Mouse (Mus musculus) bone marrow, adult 2 months (tissue): ENCODE data around the gene Got1.

Experiments used
- CTCF ChIP-seq: fragments of 200-500 bp; IDR thresholded peaks from 2 replicates; pipeline ENCODE4 v1.5.1; 2011; ENCODE audit warnings: low read length, control low read depth; ENCODE audit not compliant: control insufficient read depth, insufficient read depth
- POLR2A ChIP-seq: fragments of 200-500 bp; IDR thresholded peaks from 2 replicates; pipeline ENCODE4 v1.6.1; 2011; ENCODE audit warnings: low read depth, mild to moderate bottlenecking, control low read depth, low read length, borderline replicate concordance; ENCODE audit not compliant: control insufficient read depth

GRCm38 (mm10) chr19:43479431-43479830 lies 45.0 kb downstream of the Got1 start:
- no peak for TF ChIP-seq CTCF
- TF ChIP-seq POLR2A = no peak
